Mouse (Mus musculus): ENCODE data around the gene Ccdc14.

- TF ChIP-seq POLR2A (IDR thresholded peaks at IDR 0.05; ENCODE audit: low read depth, low read length) (no peak), POLR2AphosphoS2 (IDR thresholded peaks at IDR 0.05; ENCODE audit: low read depth, low read length) (no peak), CTCF (conservative IDR thresholded peaks at IDR 0.05 in 1 of 2, IDR thresholded peaks at IDR 0.05 in 1 of 2; ENCODE audit: low read depth in 2 of 2, low read length in 2 of 2) (no peak), NRF1 (IDR thresholded peaks at IDR 0.05; ENCODE audit: low read depth, low read length) (no peak), GABPA (IDR thresholded peaks at IDR 0.05; ENCODE audit: insufficient replicate concordance, low read depth, low read length) (no peak), RCOR1 (conservative IDR thresholded peaks at IDR 0.05; ENCODE audit: low read depth, low read length) (no peak), HCFC1 (IDR thresholded peaks at IDR 0.05; ENCODE audit: low read depth, low read length) (no peak), MEF2A (IDR thresholded peaks at IDR 0.05; ENCODE audit: borderline replicate concordance, low read depth, low read length) (no peak), ZC3H11A (IDR thresholded peaks at IDR 0.05; ENCODE audit: low read depth, low read length) (no peak), SMC3 (IDR thresholded peaks at IDR 0.05; ENCODE audit: low read depth, low read length) (no peak), E2F4 (IDR thresholded peaks at IDR 0.05; ENCODE audit: insufficient replicate concordance, low read depth, low read length) (no peak), MAZ (IDR thresholded peaks at IDR 0.05; ENCODE audit: low read depth, low read length) (no peak), TCF12 (IDR thresholded peaks at IDR 0.05; ENCODE audit: low read depth, low read length) (no peak), KAT2A (IDR thresholded peaks at IDR 0.05; ENCODE audit: insufficient replicate concordance, low read length) (no peak)
These were observed 22.1 kb upstream of the Ccdc14 start for GRCm38 (mm10) chr16:34668341-34668740.

Measured in CH12.LX (cell line).